Comparison of ENCODE assay signal across 20 mouse cellular contexts in the genomic region with DNA sequence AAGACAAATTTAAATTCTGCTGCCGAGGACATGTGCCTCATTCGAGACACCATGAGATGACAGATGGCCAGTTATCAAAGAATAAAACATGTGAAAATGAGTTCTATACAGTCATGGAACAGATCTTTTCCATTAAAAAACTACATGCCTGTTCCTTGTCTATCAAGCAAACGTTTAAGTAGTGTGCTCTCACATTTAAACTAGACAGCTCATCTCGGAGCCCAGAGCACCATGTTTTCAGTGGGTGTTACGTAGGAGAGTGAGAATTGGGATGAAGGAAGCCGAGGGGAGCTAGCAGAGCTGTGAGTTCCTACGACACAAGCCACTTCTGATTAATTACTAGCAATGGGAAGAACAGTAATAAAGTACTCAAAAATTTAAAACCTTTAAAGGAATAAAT. TPM values are rescaled to one million over a fixed set of nuclear protein-coding genes. Genes with fewer than 3 reads are reported as not detected.
A peak's percentile ranks its signal among the peaks of the same experiment; 100 is the strongest.
DNase-seq lines count a peak whose midpoint lies in the region; ATAC-seq lines count a peak whose summit lies in the region.
"Had no signal": no experiment of that assay in that cellular context is flagged by ENCODE, and none has a peak within 500 bp of the region (broad histone marks: within the 10 kb centered on the region; RNA-seq: fewer than 3 reads in every experiment).

No protein-coding gene starts in this region.

- H3K27me3 ChIP-seq in forebrain, embryonic 16.5 days (replicated peaks; ENCODE audit: control insufficient read depth, insufficient read depth, low read length): no peaks in the 10 kb centered on the region
- H3K27me3 ChIP-seq in forebrain, embryonic 12.5 days: no peaks in the 10 kb centered on the region
- H3K27me3 ChIP-seq in hindbrain, embryonic 13.5 days: no peaks in the 10 kb centered on the region
- H3K27me3 ChIP-seq: CH12.LX; liver, embryonic 15.5 days; megakaryocyte, embryonic 14.5 days; midbrain, embryonic 15.5 days had no signal

- H3K4me2 ChIP-seq in forebrain, embryonic 16.5 days (ENCODE audit: low read length): no peak overlapping the region
- H3K4me2 ChIP-seq in forebrain, embryonic 12.5 days: no peak overlapping the region
- no peak overlapping the region for H3K4me2 ChIP-seq in hindbrain, embryonic 13.5 days
- H3K4me2 ChIP-seq: liver, embryonic 15.5 days; midbrain, embryonic 15.5 days had no signal

- no peaks in the 10 kb centered on the region for H3K9me3 ChIP-seq in forebrain, embryonic 16.5 days (ENCODE audit: control insufficient read depth, low read length)
- no peaks in the 10 kb centered on the region for H3K9me3 ChIP-seq in forebrain, embryonic 12.5 days
- H3K9me3 ChIP-seq in hindbrain, embryonic 13.5 days: no peaks in the 10 kb centered on the region
- H3K9me3 ChIP-seq: embryonic facial prominence, embryonic 10.5 days; hindbrain, embryonic 10.5 days; liver, embryonic 15.5 days; megakaryocyte, embryonic 14.5 days; midbrain, embryonic 15.5 days had no signal

- no peak overlapping the region for H3K4me3 ChIP-seq in forebrain, embryonic 16.5 days (replicated peaks; ENCODE audit: low read length)
- H3K4me3 ChIP-seq in forebrain, embryonic 12.5 days (replicated peaks): no peak overlapping the region
- no peak overlapping the region for H3K4me3 ChIP-seq in hindbrain, embryonic 13.5 days
- H3K4me3 ChIP-seq: embryonic facial prominence, embryonic 10.5 days; hindbrain, embryonic 10.5 days; liver, embryonic 15.5 days; megakaryocyte, embryonic 14.5 days; midbrain, embryonic 15.5 days had no signal

- intact Hi-C loops in left cerebral cortex, postnatal 14 days (cut with DNase I): loop anchor here (5.0 kb wide), 1 partner anchor 217 kb away; no protein-coding TSS in a partner anchor

- 0 out of 2 replicates have a peak overlapping the region, but pooled peaks have one; percentile 18 for H3K27ac ChIP-seq in forebrain, embryonic 16.5 days (ENCODE audit: low read length)
- no peak overlapping the region for H3K27ac ChIP-seq in forebrain, embryonic 12.5 days
- H3K27ac ChIP-seq in hindbrain, embryonic 13.5 days: no peak overlapping the region
- H3K27ac ChIP-seq: embryonic facial prominence, embryonic 10.5 days; hindbrain, embryonic 10.5 days; liver, embryonic 15.5 days; midbrain, embryonic 15.5 days had no signal

- WGBS in forebrain, embryonic 16.5 days: 67% methylated on average over 7 of the region's 7 CpGs
- 86% methylated on average over 7 of the region's 7 CpGs for WGBS in forebrain, embryonic 12.5 days
- 85% methylated on average over 7 of the region's 7 CpGs for WGBS in hindbrain, embryonic 13.5 days

- peaks cover 2% of the 10 kb centered on the region for H3K36me3 ChIP-seq in forebrain, embryonic 16.5 days (ENCODE audit: control insufficient read depth, insufficient read depth)
- no peaks in the 10 kb centered on the region for H3K36me3 ChIP-seq in forebrain, embryonic 12.5 days (replicated peaks)
- peaks cover 8% of the 10 kb centered on the region for H3K36me3 ChIP-seq in hindbrain, embryonic 13.5 days
- H3K36me3 ChIP-seq: hindbrain, embryonic 10.5 days; liver, embryonic 15.5 days; midbrain, embryonic 15.5 days had no signal

- ATAC-seq in forebrain, embryonic 16.5 days: 0 out of 2 replicates have a peak, but pooled peaks have one; percentile 18
- no peak for ATAC-seq in forebrain, embryonic 12.5 days (ENCODE audit: low FRiP score)
- ATAC-seq in hindbrain, embryonic 13.5 days (ENCODE audit: low FRiP score): no peak
- ATAC-seq: midbrain, embryonic 15.5 days had no signal

- DNase-seq in right cerebral cortex, adult 2 months (ENCODE audit: low spot score in 2 of 2): peak; percentile 75 to 80
- DNase-seq in right cerebral cortex, postnatal 14 days: no peak
- peak; percentile 60 to 70 for DNase-seq in left cerebral cortex, postnatal 14 days (ENCODE audit: low spot score in 2 of 2)
- no peak for DNase-seq in spleen, postnatal 4 days (ENCODE audit: low spot score in 2 of 2)
- DNase-seq in thymus, adult 18-20 months: no peak
- DNase-seq: adrenal gland, adult 8-10 months; cerebellum, adult 11-12 months; kidney, adult 2 months; lung, postnatal 10 days; retina, postnatal 1 day; thymus, postnatal 4 days had no signal

- H3K9ac ChIP-seq in forebrain, embryonic 16.5 days (replicated peaks; ENCODE audit: low read depth, low read length): no peak overlapping the region
- no peak overlapping the region for H3K9ac ChIP-seq in forebrain, embryonic 12.5 days
- no peak overlapping the region for H3K9ac ChIP-seq in hindbrain, embryonic 13.5 days
- H3K9ac ChIP-seq: liver, embryonic 15.5 days; midbrain, embryonic 15.5 days had no signal

- no peaks in the 10 kb centered on the region for H3K4me1 ChIP-seq in forebrain, embryonic 16.5 days (replicated peaks; ENCODE audit: control insufficient read depth, insufficient read depth, low read length)
- no peaks in the 10 kb centered on the region for H3K4me1 ChIP-seq in forebrain, embryonic 12.5 days
- H3K4me1 ChIP-seq in hindbrain, embryonic 13.5 days (replicated peaks): no peaks in the 10 kb centered on the region
- H3K4me1 ChIP-seq: embryonic facial prominence, embryonic 10.5 days; hindbrain, embryonic 10.5 days; liver, embryonic 15.5 days; midbrain, embryonic 15.5 days had no signal

RNA-seq across cellular contexts. Expression of a gene that starts 48.2 kb away (rescaled TPM):
- 5.4 and 7.4 TPM in 2 replicates for polyA plus RNA-seq in forebrain, embryonic 16.5 days (2015; fragmentation: Nextera tagmentation; extraction: Ambion mirVana)
- polyA plus RNA-seq in forebrain, embryonic 12.5 days (2016; fragmentation: Nextera tagmentation; extraction: Ambion mirVana): 5.1 and 5.8 TPM in 2 replicates
- 100 to 1,000 TPM; 178 to 200 TPM for total RNA-seq in left cerebral cortex, postnatal 14 days (2021)
- 6.9 and 7.3 TPM in 2 replicates for polyA plus RNA-seq in hindbrain, embryonic 13.5 days (2015; fragmentation: Nextera tagmentation; extraction: Ambion mirVana)

Comparison
In these comparisons a context has a peak if more than half of its experiments do, and no peak if none do; other contexts are left out.
1. DNase-seq: peak in right cerebral cortex, adult 2 months (2 of 2) and left cerebral cortex, postnatal 14 days (2 of 2); none in right cerebral cortex, postnatal 14 days (single experiment), spleen, postnatal 4 days (0 of 2) and thymus, adult 18-20 months (0 of 2).